Mouse (Mus musculus): ENCODE measurements around the gene Lrrc25. TPM values are rescaled to one million over a fixed set of nuclear protein-coding genes. Genes with fewer than 3 reads are reported as not detected.
A peak's percentile ranks its signal among the peaks of the same experiment; 100 is the strongest.

The Lrrc25 gene
- polyA plus RNA-seq, 2 experiments, result 3.2 to 3.5 TPM

GRCm38 (mm10) chr8:70629574-70630531, 13.9 kb downstream of the Lrrc25 start:
- Histone ChIP-seq H3K4me1 (ENCODE audit: control insufficient read depth, insufficient read depth, low read length) (peaks cover 21% of the 10 kb centered on the region), H3K4me3 (replicated peaks; ENCODE audit: low read length) (peak overlapping the region; percentile 41), H3K27ac (replicated peaks; ENCODE audit: low read depth, low read length) (no peak overlapping the region), H3K9ac (ENCODE audit: low read depth, low read length, severe bottlenecking) (peak overlapping the region; percentile 51), H3K4me2 (replicated peaks; ENCODE audit: low read depth, low read length, severe bottlenecking) (peak overlapping the region; percentile 72), H3K36me3 (ENCODE audit: control insufficient read depth, insufficient read depth, low read length) (no peaks in the 10 kb centered on the region), H3K27me3 (ENCODE audit: control insufficient read depth, insufficient read depth, low read length) (peaks cover 6% of the 10 kb centered on the region; the same call in 1 of the 2 replicates), H3K9me3 (ENCODE audit: control insufficient read depth, low read length) (no peaks in the 10 kb centered on the region)
- ATAC-seq (ENCODE audit: low FRiP score, low read depth) (peak; percentile 87), DNase-seq (ENCODE audit: low spot score) (peak; percentile 75)
- TF ChIP-seq POLR2A (IDR thresholded peaks at IDR 0.05; ENCODE audit: borderline replicate concordance, extremely low read depth, insufficient read depth, insufficient read length), result no peak
- under 1% methylated on average over 46 of the region's 60 CpGs for WGBS

GRCm38 (mm10) chr8:70630532-70631381, 14.8 kb downstream of the Lrrc25 start:
- Histone ChIP-seq H3K36me3 (ENCODE audit: control insufficient read depth, insufficient read depth, low read length) (no peaks in the 10 kb centered on the region), H3K4me1 (ENCODE audit: control insufficient read depth, insufficient read depth, low read length) (peaks cover 15% of the 10 kb centered on the region), H3K27ac (replicated peaks; ENCODE audit: low read depth, low read length) (no peak overlapping the region), H3K4me3 (replicated peaks; ENCODE audit: low read length) (no peak overlapping the region), H3K9ac (ENCODE audit: low read depth, low read length, severe bottlenecking) (no peak overlapping the region; the same call in 1 of the 2 replicates), H3K4me2 (replicated peaks; ENCODE audit: low read depth, low read length, severe bottlenecking) (peak overlapping the region; percentile 72; the same call in 1 of the 2 replicates), H3K27me3 (ENCODE audit: control insufficient read depth, insufficient read depth, low read length) (peaks cover 6% of the 10 kb centered on the region; the same call in 1 of the 2 replicates), H3K9me3 (ENCODE audit: control insufficient read depth, low read length) (no peaks in the 10 kb centered on the region)
- WGBS, result 16% methylated on average over 22 of the region's 22 CpGs
- ATAC-seq (ENCODE audit: low FRiP score, low read depth) (no peak), DNase-seq (ENCODE audit: low spot score) (no peak)
- TF ChIP-seq POLR2A (IDR thresholded peaks at IDR 0.05; ENCODE audit: borderline replicate concordance, extremely low read depth, insufficient read depth, insufficient read length), result no peak

DNA sequence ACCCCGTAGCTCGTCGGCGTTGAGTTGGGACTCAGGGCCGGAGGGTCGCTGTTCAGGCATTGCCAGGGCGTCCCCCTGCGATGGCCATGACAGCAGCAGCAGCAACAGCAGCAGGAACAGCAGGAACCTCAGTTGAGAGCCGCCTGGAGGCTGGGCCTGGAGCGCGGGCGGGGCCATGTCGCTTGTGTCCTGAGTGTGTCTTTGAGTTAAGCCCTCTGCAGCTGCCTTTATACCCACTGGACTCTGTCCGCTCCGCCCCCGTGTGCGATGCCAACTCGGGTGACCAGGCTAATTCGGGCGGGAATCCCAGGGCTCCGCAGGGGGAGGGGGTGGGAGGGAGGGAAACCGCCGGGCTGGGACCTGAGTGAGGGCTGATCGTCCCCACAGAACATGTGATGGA, 15.5 kb downstream of the Lrrc25 start:
- Histone ChIP-seq H3K4me3 (replicated peaks; ENCODE audit: low read length) (no peak overlapping the region), H3K9me3 (ENCODE audit: control insufficient read depth, low read length) (no peaks in the 10 kb centered on the region), H3K27me3 (ENCODE audit: control insufficient read depth, insufficient read depth, low read length) (peaks cover 6% of the 10 kb centered on the region; the same call in 1 of the 2 replicates), H3K36me3 (ENCODE audit: control insufficient read depth, insufficient read depth, low read length) (no peaks in the 10 kb centered on the region), H3K9ac (ENCODE audit: low read depth, low read length, severe bottlenecking) (no peak overlapping the region), H3K4me2 (replicated peaks; ENCODE audit: low read depth, low read length, severe bottlenecking) (no peak overlapping the region), H3K4me1 (ENCODE audit: control insufficient read depth, insufficient read depth, low read length) (peaks cover 15% of the 10 kb centered on the region), H3K27ac (replicated peaks; ENCODE audit: low read depth, low read length) (no peak overlapping the region)
- TF ChIP-seq POLR2A (IDR thresholded peaks at IDR 0.05; ENCODE audit: borderline replicate concordance, extremely low read depth, insufficient read depth, insufficient read length), result no peak
- ATAC-seq (ENCODE audit: low FRiP score, low read depth) (no peak), DNase-seq (ENCODE audit: low spot score) (no peak)
- WGBS, result 16% methylated on average over 23 of the region's 24 CpGs

DNA sequence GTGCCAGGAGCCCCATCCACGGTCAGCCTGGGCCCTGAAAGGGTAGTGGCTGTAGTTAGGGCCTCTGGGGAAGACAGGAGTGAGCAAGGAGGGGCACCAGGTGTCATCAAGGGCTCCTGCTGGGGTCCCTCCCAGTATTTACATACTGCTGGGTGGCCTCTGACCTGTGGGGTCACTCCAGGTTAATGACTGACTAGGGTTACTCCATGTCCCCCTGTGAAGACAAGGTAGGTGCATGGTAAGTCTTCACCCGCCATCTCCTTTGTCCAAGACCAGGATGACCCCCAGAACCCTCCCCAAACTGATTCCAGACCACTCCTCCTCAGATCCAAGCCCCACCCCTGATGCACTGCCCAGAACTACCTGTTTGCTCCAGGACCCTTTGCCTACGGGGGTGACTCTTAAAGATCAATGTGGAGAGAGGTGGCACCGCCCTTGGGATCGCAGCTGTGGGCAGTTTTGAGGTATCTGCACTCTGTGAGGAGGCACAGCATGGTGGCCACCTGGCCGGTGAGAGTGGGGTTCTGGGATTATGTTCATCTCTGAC, 16.5 kb downstream of the Lrrc25 start, which contains the start of gene Gdf15:
Gene Gdf15 (minus strand): TSS at position 111 of the 547 bp plus-strand sequence.
- Histone ChIP-seq H3K27ac (replicated peaks; ENCODE audit: low read depth, low read length) (no peak within 1 kb of the TSS), H3K4me1 (ENCODE audit: control insufficient read depth, insufficient read depth, low read length) (peaks cover 15% of the 10 kb centered on the region), H3K9me3 (ENCODE audit: control insufficient read depth, low read length) (no peaks in the 10 kb centered on the region), H3K36me3 (ENCODE audit: control insufficient read depth, insufficient read depth, low read length) (no peaks in the 10 kb centered on the region), H3K9ac (ENCODE audit: low read depth, low read length, severe bottlenecking) (no peak within 1 kb of the TSS), H3K27me3 (ENCODE audit: control insufficient read depth, insufficient read depth, low read length) (peaks cover 6% of the 10 kb centered on the region; the same call in 1 of the 2 replicates), H3K4me2 (replicated peaks; ENCODE audit: low read depth, low read length, severe bottlenecking) (no peak within 1 kb of the TSS), H3K4me3 (replicated peaks; ENCODE audit: low read length) (no peak within 1 kb of the TSS)
- 74% methylated on average over 6 of the region's 6 CpGs for WGBS
- no peak for ATAC-seq (ENCODE audit: low FRiP score, low read depth)
- no peak for TF ChIP-seq POLR2A (IDR thresholded peaks at IDR 0.05; ENCODE audit: borderline replicate concordance, extremely low read depth, insufficient read depth, insufficient read length)
- no peak for DNase-seq (ENCODE audit: low spot score)

All from limb, embryonic 14.5 days (tissue).